Mouse (Mus musculus) erythroblast, embryonic 14.5 days (primary cell): ENCODE measurements around the gene Cdk4.

Experiments
- GATA1 ChIP-seq: IDR thresholded peaks from 2 replicates; pipeline ENCODE4 v1.6.1; 2012; ENCODE audit warnings: low read length, inconsistent platforms, mixed read lengths
- TAL1 ChIP-seq: IDR thresholded peaks from 3 replicates; pipeline ENCODE4 v1.6.1; 2012; ENCODE audit warnings: low read length, inconsistent platforms, mixed read lengths

GRCm38 (mm10) chr10:127078001-127078676, 14.8 kb downstream of the Cdk4 start:
- TF ChIP-seq GATA1 (no peak), TAL1 (no peak)
